Mouse (Mus musculus): ENCODE measurements around the gene Tmem178. TPM values are rescaled to one million over a fixed set of nuclear protein-coding genes. Genes with fewer than 3 reads are reported as not detected.

Tmem178 gene
- polyA plus RNA-seq, 1 experiment from 2014 or later = 2.4 TPM

- WGBS = 42% methylated on average over 10 of the region's 10 CpGs
- no peak overlapping the region for H3K4me3 ChIP-seq
- H3K4me1 ChIP-seq = peaks cover 22% of the 10 kb centered on the region
- 0 out of 2 replicates have a peak, but pooled peaks cover 2% of the 10 kb centered on the region for H3K9me3 ChIP-seq
- H3K27me3 ChIP-seq (replicated peaks; ENCODE audit: low read depth, poor library complexity, severe bottlenecking) = peaks cover 10% of the 10 kb centered on the region; the same call in 1 of the 2 replicates
- H3K27ac ChIP-seq (replicated peaks) = no peak overlapping the region
- no peaks in the 10 kb centered on the region for H3K36me3 ChIP-seq (replicated peaks)
- DNase-seq (ENCODE audit: low spot score) = no peak
These were observed 35.7 kb downstream of the Tmem178 start for GRCm38 (mm10) chr17:80980096-80980495.

GRCm38 (mm10) chr17:80981721-80982411 lies 37.4 kb downstream of the Tmem178 start:
- Histone ChIP-seq H3K9me3 (no peaks in the 10 kb centered on the region), H3K4me3 (no peak overlapping the region), H3K4me1 (peaks cover 22% of the 10 kb centered on the region), H3K27me3 (replicated peaks; ENCODE audit: low read depth, poor library complexity, severe bottlenecking) (peaks cover 10% of the 10 kb centered on the region; the same call in 1 of the 2 replicates), H3K36me3 (replicated peaks) (no peaks in the 10 kb centered on the region), H3K27ac (replicated peaks) (peak overlapping the region; percentile 15; the same call in 1 of the 2 replicates)
- DNase-seq (ENCODE audit: low spot score) = no peak
- WGBS = 68% methylated on average over 12 of the region's 12 CpGs

GRCm38 (mm10) chr17:80982412-80982787 lies 38.0 kb downstream of the Tmem178 start:
- Histone ChIP-seq H3K9me3 (no peaks in the 10 kb centered on the region), H3K4me3 (no peak overlapping the region), H3K27me3 (replicated peaks; ENCODE audit: low read depth, poor library complexity, severe bottlenecking) (peaks cover 10% of the 10 kb centered on the region; the same call in 1 of the 2 replicates), H3K4me1 (peaks cover 22% of the 10 kb centered on the region), H3K36me3 (replicated peaks) (no peaks in the 10 kb centered on the region), H3K27ac (replicated peaks) (0 out of 2 replicates have a peak overlapping the region, but pooled peaks have one; percentile 15)
- 14% methylated on average over 8 of the region's 8 CpGs for WGBS
- peak; percentile 76 for DNase-seq (ENCODE audit: low spot score)

GRCm38 (mm10) chr17:80982976-80983375 lies 38.5 kb downstream of the Tmem178 start:
- H3K27me3 ChIP-seq (replicated peaks; ENCODE audit: low read depth, poor library complexity, severe bottlenecking) = peaks cover 10% of the 10 kb centered on the region; the same call in 1 of the 2 replicates
- no peak overlapping the region for H3K4me3 ChIP-seq
- no peaks in the 10 kb centered on the region for H3K36me3 ChIP-seq (replicated peaks)
- 75% methylated on average over 10 of the region's 10 CpGs for WGBS
- no peaks in the 10 kb centered on the region for H3K9me3 ChIP-seq
- no peak overlapping the region for H3K27ac ChIP-seq (replicated peaks)
- DNase-seq (ENCODE audit: low spot score) = no peak
- H3K4me1 ChIP-seq = peaks cover 22% of the 10 kb centered on the region

GRCm38 (mm10) chr17:80991535-80992127 lies 47.2 kb downstream of the Tmem178 start:
- no peak for DNase-seq (ENCODE audit: low spot score)
- Histone ChIP-seq H3K4me1 (no peaks in the 10 kb centered on the region), H3K9me3 (no peaks in the 10 kb centered on the region), H3K36me3 (replicated peaks) (no peaks in the 10 kb centered on the region), H3K27ac (replicated peaks) (no peak overlapping the region), H3K4me3 (no peak overlapping the region), H3K27me3 (replicated peaks; ENCODE audit: low read depth, poor library complexity, severe bottlenecking) (no peaks in the 10 kb centered on the region)
- WGBS = 83% methylated on average over 8 of the region's 8 CpGs

GRCm38 (mm10) chr17:80997226-80997625 lies 52.8 kb downstream of the Tmem178 start:
- Histone ChIP-seq H3K9me3 (no peaks in the 10 kb centered on the region), H3K4me1 (peaks cover 17% of the 10 kb centered on the region), H3K27me3 (replicated peaks; ENCODE audit: low read depth, poor library complexity, severe bottlenecking) (no peaks in the 10 kb centered on the region), H3K36me3 (replicated peaks) (no peaks in the 10 kb centered on the region), H3K27ac (replicated peaks) (no peak overlapping the region), H3K4me3 (no peak overlapping the region)
- WGBS = 82% methylated on average over 2 of the region's 2 CpGs
- DNase-seq (ENCODE audit: low spot score) = no peak

- H3K36me3 ChIP-seq (replicated peaks) = no peaks in the 10 kb centered on the region
- no peak for DNase-seq (ENCODE audit: low spot score)
- no peaks in the 10 kb centered on the region for H3K27me3 ChIP-seq (replicated peaks; ENCODE audit: low read depth, poor library complexity, severe bottlenecking)
- H3K4me3 ChIP-seq = no peak overlapping the region
- no peak overlapping the region for H3K27ac ChIP-seq (replicated peaks)
- no peaks in the 10 kb centered on the region for H3K9me3 ChIP-seq
- 61% methylated on average over 6 of the region's 6 CpGs for WGBS
- peaks cover 17% of the 10 kb centered on the region for H3K4me1 ChIP-seq
These were observed 54.5 kb downstream of the Tmem178 start for GRCm38 (mm10) chr17:80998958-80999357.

GRCm38 (mm10) chr17:81001010-81001409 lies 56.6 kb downstream of the Tmem178 start:
- WGBS = 51% methylated on average over 12 of the region's 12 CpGs
- H3K27me3 ChIP-seq (replicated peaks; ENCODE audit: low read depth, poor library complexity, severe bottlenecking) = no peaks in the 10 kb centered on the region
- H3K4me3 ChIP-seq = no peak overlapping the region
- peaks cover 23% of the 10 kb centered on the region for H3K4me1 ChIP-seq
- no peaks in the 10 kb centered on the region for H3K9me3 ChIP-seq
- H3K36me3 ChIP-seq (replicated peaks) = no peaks in the 10 kb centered on the region
- 0 out of 2 replicates have a peak overlapping the region, but pooled peaks have one; percentile 10 for H3K27ac ChIP-seq (replicated peaks)
- no peak for DNase-seq (ENCODE audit: low spot score)

GRCm38 (mm10) chr17:81001647-81002046 lies 57.2 kb downstream of the Tmem178 start:
- Histone ChIP-seq H3K9me3 (no peaks in the 10 kb centered on the region), H3K27ac (replicated peaks) (no peak overlapping the region), H3K27me3 (replicated peaks; ENCODE audit: low read depth, poor library complexity, severe bottlenecking) (no peaks in the 10 kb centered on the region), H3K36me3 (replicated peaks) (no peaks in the 10 kb centered on the region), H3K4me3 (no peak overlapping the region), H3K4me1 (peaks cover 29% of the 10 kb centered on the region)
- 79% methylated on average over 4 of the region's 4 CpGs for WGBS
- no peak for DNase-seq (ENCODE audit: low spot score)

- no peaks in the 10 kb centered on the region for H3K9me3 ChIP-seq
- no peaks in the 10 kb centered on the region for H3K27me3 ChIP-seq (replicated peaks; ENCODE audit: low read depth, poor library complexity, severe bottlenecking)
- DNase-seq (ENCODE audit: low spot score) = no peak
- H3K4me3 ChIP-seq = no peak overlapping the region
- 71% methylated on average over 5 of the region's 5 CpGs for WGBS
- H3K4me1 ChIP-seq = peaks cover 29% of the 10 kb centered on the region
- no peak overlapping the region for H3K27ac ChIP-seq (replicated peaks)
- no peaks in the 10 kb centered on the region for H3K36me3 ChIP-seq (replicated peaks)
These were observed 57.7 kb downstream of the Tmem178 start for GRCm38 (mm10) chr17:81002130-81002529.

- Histone ChIP-seq H3K27me3 (replicated peaks; ENCODE audit: low read depth, poor library complexity, severe bottlenecking) (no peaks in the 10 kb centered on the region), H3K27ac (replicated peaks) (no peak overlapping the region), H3K4me1 (peaks cover 28% of the 10 kb centered on the region), H3K4me3 (no peak overlapping the region), H3K9me3 (no peaks in the 10 kb centered on the region), H3K36me3 (replicated peaks) (no peaks in the 10 kb centered on the region)
- 87% methylated on average over 11 of the region's 11 CpGs for WGBS
- no peak for DNase-seq (ENCODE audit: low spot score)
These were observed 60.0 kb downstream of the Tmem178 start for GRCm38 (mm10) chr17:81004454-81004853.

- Histone ChIP-seq H3K27ac (replicated peaks) (no peak overlapping the region), H3K4me1 (peaks cover 31% of the 10 kb centered on the region)
These were observed 60.9 kb downstream of the Tmem178 start for GRCm38 (mm10) chr17:81005292-81005691.

GRCm38 (mm10) chr17:81009112-81009511 lies 64.7 kb downstream of the Tmem178 start:
- H3K9me3 ChIP-seq = no peaks in the 10 kb centered on the region
- peaks cover 30% of the 10 kb centered on the region for H3K4me1 ChIP-seq
- H3K27ac ChIP-seq (replicated peaks) = no peak overlapping the region
- WGBS = 87% methylated on average over 10 of the region's 10 CpGs
- no peaks in the 10 kb centered on the region for H3K27me3 ChIP-seq (replicated peaks; ENCODE audit: low read depth, poor library complexity, severe bottlenecking)
- H3K4me3 ChIP-seq = no peak overlapping the region
- DNase-seq (ENCODE audit: low spot score) = no peak
- no peaks in the 10 kb centered on the region for H3K36me3 ChIP-seq (replicated peaks)

More at GRCm38 (mm10) chr17:81005292-81005691, 60.9 kb downstream of the Tmem178 start:
- no peak for DNase-seq (ENCODE audit: low spot score)
- no peak overlapping the region for H3K4me3 ChIP-seq
- H3K27me3 ChIP-seq (replicated peaks; ENCODE audit: low read depth, poor library complexity, severe bottlenecking) = no peaks in the 10 kb centered on the region
- 63% methylated on average over 8 of the region's 8 CpGs for WGBS
- no peaks in the 10 kb centered on the region for H3K9me3 ChIP-seq
- H3K36me3 ChIP-seq (replicated peaks) = no peaks in the 10 kb centered on the region
